Mouse (Mus musculus): ENCODE data around the gene Invs. TPM values are rescaled to one million over a fixed set of nuclear protein-coding genes. Genes with fewer than 3 reads are reported as not detected.

Invs gene
- polyA plus RNA-seq (2012; rRNA removed), result 3.7 and 4.7 TPM in 2 replicates

DNA sequence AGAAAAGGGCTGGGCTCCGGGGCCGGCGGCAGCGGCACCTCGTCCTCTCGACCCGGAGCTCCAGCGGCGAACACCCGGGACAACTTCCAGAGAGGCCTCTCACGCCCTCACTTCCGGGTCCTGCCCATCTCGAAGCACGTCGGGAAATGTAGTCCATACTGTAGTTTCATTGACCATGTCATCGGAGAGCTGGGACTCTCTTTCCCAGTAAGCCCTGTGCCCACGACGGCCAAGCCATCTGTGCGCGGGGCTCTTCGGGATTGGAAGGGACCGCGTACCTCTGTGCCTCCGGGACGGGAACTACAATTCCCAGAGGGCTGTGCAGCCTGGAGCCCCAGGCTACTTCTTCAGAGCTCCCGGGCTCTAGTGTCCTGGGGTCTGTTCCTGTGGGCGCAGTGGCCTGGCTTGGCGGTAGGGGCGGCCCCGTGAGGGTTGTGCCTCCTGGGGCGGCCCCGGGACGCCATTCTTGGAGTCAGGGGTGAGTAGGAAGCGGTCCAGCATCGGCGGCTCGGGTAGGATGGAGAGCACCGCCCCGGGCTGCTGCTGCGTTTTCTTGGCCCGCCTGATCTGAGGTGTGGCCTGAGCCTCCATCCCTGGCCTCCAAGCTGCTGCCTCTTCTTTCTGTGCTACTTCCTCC is at the start of gene Invs, which contains the start of gene Erp44:
TSS of gene Invs (plus strand) at position 263 of the 637 bp plus-strand sequence.
TSS of gene Erp44 (minus strand) at position 61 of the 637 bp plus-strand sequence.
- WGBS, result under 1% methylated on average over 41 of the region's 41 CpGs
- peak; percentile 92 for DNase-seq
- Histone ChIP-seq H3K4me3 (replicated peaks; ENCODE audit: extremely low read depth, low read depth, low read length) (peak within 1 kb of the TSS; percentile 91), H3K4me1 (ENCODE audit: control insufficient read depth, insufficient read depth, low read length) (peaks cover 3% of the 10 kb centered on the region; the same call in 1 of the 2 replicates)
- TF ChIP-seq CTCF (IDR thresholded peaks at IDR 0.05; ENCODE audit: insufficient read depth, low read length) (no peak), POLR2A (IDR thresholded peaks at IDR 0.05; ENCODE audit: borderline replicate concordance, extremely low read depth, low read depth, low read length) (peak; percentile 56; the same call in 1 of the 2 replicates)

DNA sequence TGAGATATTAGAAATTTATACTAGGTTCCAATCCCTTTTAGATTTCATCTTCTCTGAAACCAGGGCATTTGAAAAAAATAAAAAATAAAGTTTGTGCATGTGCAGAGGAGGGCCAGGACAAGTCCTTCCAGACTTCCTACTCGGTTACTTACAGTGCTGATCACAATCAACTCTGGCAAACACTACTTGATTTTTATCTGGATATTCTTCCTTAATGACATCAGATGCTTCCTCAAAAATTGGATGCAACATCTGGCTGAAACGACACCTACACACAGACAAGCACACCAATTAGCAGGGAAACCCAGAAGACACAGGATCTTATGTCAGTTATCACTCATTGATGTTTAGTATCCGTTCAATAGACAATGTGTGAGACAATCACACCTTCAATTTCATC is 42.8 kb upstream of the Invs start:
- Histone ChIP-seq H3K4me1 (ENCODE audit: control insufficient read depth, insufficient read depth, low read length) (peaks cover 4% of the 10 kb centered on the region), H3K4me3 (replicated peaks; ENCODE audit: extremely low read depth, low read depth, low read length) (no peak overlapping the region)
- 49% methylated on average over 3 of the region's 3 CpGs for WGBS
- DNase-seq, result no peak
- TF ChIP-seq POLR2A (IDR thresholded peaks at IDR 0.05; ENCODE audit: borderline replicate concordance, extremely low read depth, low read depth, low read length), result no peak
- TF ChIP-seq CTCF (IDR thresholded peaks at IDR 0.05; ENCODE audit: insufficient read depth, low read length), result no peak

DNA sequence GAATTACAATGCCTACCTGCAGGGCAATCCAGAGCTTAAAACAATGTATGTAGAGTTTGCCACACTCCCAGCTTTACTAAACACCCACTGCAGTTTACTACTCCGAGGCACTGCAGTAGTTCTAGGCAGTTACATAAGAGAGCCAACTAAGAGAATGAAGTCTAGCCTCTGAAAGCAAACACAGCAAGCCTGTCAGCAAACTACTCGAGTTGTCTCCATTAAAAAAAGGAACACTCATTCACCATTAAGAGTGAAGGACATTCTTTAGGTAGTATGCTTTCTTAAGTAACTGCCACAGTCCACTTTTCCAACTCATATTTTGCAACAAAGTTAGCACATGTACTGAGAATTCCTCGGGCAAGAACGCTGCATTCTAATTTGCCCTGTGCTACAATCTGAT is 40.5 kb upstream of the Invs start:
- H3K4me3 ChIP-seq (replicated peaks; ENCODE audit: extremely low read depth, low read depth, low read length), result no peak overlapping the region
- H3K4me1 ChIP-seq (ENCODE audit: control insufficient read depth, insufficient read depth, low read length), result peaks cover 4% of the 10 kb centered on the region
- TF ChIP-seq POLR2A (IDR thresholded peaks at IDR 0.05; ENCODE audit: borderline replicate concordance, extremely low read depth, low read depth, low read length) (no peak), CTCF (IDR thresholded peaks at IDR 0.05; ENCODE audit: insufficient read depth, low read length) (no peak)
- DNase-seq, result no peak
- 70% methylated on average over 4 of the region's 4 CpGs for WGBS

DNA sequence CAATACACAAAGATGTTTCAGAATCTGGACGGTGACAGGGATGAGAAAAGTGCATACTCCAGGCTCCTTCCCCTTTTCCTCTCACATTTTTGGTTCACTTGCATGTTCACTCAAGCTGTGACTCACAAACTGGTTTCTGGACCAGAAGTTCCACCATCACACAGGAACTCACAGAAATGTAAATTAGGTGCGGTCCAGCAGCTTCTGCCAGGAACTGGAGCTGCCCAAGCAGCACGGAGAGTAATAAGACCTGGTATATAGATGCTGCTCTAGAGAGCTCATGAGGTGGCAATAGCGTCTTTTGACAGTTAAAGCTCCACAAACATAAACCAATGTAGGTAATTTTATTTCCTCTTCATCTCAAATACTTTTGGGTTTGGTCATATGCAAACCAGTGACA is 37.1 kb upstream of the Invs start:
- DNase-seq, result no peak
- 89% methylated on average over 4 of the region's 4 CpGs for WGBS

DNA sequence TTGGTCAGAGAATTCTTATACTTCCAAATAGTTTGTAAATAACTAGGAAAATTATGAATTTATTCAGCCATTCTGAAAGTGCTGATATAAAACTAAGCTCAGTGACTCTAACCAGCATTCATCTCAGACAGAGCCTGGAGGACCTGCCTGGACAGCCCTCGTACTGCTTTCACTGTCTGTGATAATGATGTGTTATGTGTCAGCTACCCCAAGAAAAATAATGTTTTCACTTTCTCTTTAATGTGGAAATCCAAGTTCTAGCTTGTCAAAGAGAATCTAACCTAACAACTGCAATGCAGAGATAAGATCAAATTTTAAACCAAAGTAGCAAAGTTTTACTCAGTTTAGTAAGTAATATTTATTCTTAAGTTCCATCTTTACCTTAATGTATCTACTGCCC is 35.8 kb upstream of the Invs start:
- Histone ChIP-seq H3K4me1 (ENCODE audit: control insufficient read depth, insufficient read depth, low read length) (peaks cover 2% of the 10 kb centered on the region), H3K4me3 (replicated peaks; ENCODE audit: extremely low read depth, low read depth, low read length) (no peak overlapping the region)
- 56% methylated on average over 1 of the region's 1 CpGs for WGBS
- DNase-seq, result no peak
- TF ChIP-seq POLR2A (IDR thresholded peaks at IDR 0.05; ENCODE audit: borderline replicate concordance, extremely low read depth, low read depth, low read length), result no peak
- TF ChIP-seq CTCF (IDR thresholded peaks at IDR 0.05; ENCODE audit: insufficient read depth, low read length), result no peak

More for the DNA sequence above, 37.1 kb upstream of the Invs start:
- Histone ChIP-seq H3K4me1 (ENCODE audit: control insufficient read depth, insufficient read depth, low read length) (peaks cover 2% of the 10 kb centered on the region), H3K4me3 (replicated peaks; ENCODE audit: extremely low read depth, low read depth, low read length) (no peak overlapping the region)
- TF ChIP-seq CTCF (IDR thresholded peaks at IDR 0.05; ENCODE audit: insufficient read depth, low read length) (no peak), POLR2A (IDR thresholded peaks at IDR 0.05; ENCODE audit: borderline replicate concordance, extremely low read depth, low read depth, low read length) (no peak)

DNA sequence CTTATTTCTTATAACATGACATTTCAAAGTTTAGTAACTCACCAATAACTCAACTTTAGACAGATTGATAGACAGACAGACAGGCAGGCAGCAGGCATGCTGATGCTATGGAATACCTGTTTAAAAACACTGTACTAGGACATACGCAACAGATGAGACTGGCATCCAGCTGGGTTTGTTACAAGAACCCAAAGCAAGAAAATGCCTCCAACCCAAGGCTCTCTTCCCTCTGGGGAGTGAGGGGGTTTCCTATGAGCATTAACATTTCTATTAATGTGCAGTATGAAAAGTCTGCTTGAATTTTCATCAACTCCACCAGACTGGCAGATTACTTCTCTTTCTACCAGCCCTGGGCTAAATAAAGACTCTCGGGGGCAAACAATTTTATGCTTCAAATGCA is 35.3 kb upstream of the Invs start:
- TF ChIP-seq CTCF (IDR thresholded peaks at IDR 0.05; ENCODE audit: insufficient read depth, low read length) (no peak), POLR2A (IDR thresholded peaks at IDR 0.05; ENCODE audit: borderline replicate concordance, extremely low read depth, low read depth, low read length) (no peak)
- H3K4me1 ChIP-seq (ENCODE audit: control insufficient read depth, insufficient read depth, low read length), result peaks cover 2% of the 10 kb centered on the region
- no peak for DNase-seq
- H3K4me3 ChIP-seq (replicated peaks; ENCODE audit: extremely low read depth, low read depth, low read length), result no peak overlapping the region
- WGBS, result 87% methylated on average over 2 of the region's 2 CpGs

DNA sequence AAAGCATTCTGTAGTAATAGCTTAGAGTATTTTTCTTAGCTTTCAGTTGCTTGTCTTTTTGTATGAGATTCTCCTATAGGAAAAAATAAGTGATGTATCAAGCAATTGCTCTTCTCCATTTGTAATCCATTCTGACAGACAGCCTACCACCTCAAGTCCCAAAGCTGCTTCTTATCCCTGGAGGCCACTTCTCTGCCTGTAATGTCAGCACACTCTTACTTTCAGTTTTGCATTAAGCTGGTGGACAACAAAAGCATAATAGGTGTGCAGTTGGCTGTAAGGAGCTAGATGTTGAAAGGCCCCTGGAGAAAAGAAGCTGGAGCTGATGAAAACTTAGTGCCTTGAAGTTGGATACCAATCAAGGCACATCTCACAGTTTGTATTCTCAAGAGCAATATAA is 26.3 kb upstream of the Invs start:
- peaks cover 4% of the 10 kb centered on the region; the same call in 1 of the 2 replicates for H3K4me1 ChIP-seq (ENCODE audit: control insufficient read depth, insufficient read depth, low read length)
- TF ChIP-seq CTCF (IDR thresholded peaks at IDR 0.05; ENCODE audit: insufficient read depth, low read length) (no peak), POLR2A (IDR thresholded peaks at IDR 0.05; ENCODE audit: borderline replicate concordance, extremely low read depth, low read depth, low read length) (no peak)
- no peak for DNase-seq
- no peak overlapping the region for H3K4me3 ChIP-seq (replicated peaks; ENCODE audit: extremely low read depth, low read depth, low read length)

DNA sequence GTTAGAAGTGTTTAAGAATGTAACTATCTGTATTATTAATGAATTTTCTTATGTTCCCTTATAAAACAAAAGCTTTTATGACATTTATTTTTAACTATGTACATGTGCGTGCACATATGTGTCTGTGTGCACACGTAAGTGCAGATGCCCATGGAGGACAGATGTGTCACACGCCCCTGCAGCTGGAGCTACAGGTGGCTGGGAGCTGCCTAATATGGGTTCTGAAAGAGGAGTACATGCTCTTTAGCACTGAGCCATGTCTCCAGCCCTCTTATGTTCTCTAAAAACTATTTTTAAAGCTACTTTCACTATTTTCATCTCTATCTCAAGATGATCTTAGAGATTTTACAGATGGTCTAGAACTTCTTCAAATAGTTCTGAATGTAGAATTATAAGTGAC is 21.5 kb upstream of the Invs start:
- Histone ChIP-seq H3K4me3 (replicated peaks; ENCODE audit: extremely low read depth, low read depth, low read length) (no peak overlapping the region), H3K4me1 (ENCODE audit: control insufficient read depth, insufficient read depth, low read length) (peaks cover 4% of the 10 kb centered on the region)
- no peak for DNase-seq
- TF ChIP-seq CTCF (IDR thresholded peaks at IDR 0.05; ENCODE audit: insufficient read depth, low read length) (no peak), POLR2A (IDR thresholded peaks at IDR 0.05; ENCODE audit: borderline replicate concordance, extremely low read depth, low read depth, low read length) (no peak)
- WGBS, result 92% methylated on average over 3 of the region's 3 CpGs

DNA sequence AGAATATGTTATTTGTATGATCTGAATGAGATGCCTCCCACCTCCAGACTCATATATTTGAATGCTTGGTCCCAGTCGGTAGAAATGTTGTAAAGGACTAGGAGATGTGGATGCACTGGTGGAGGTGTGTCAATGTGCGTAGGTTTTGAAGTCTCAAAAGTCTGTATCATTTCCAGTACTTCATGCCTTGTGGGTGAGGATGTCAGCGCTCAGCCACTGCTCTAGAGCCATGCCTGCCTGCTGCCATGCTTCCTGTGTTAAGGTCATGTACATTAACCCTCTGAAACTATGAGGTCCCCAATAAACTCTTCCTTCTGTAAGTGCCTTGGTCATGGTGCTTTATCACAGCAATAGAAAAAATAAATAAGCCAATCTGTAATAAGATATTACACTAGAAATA is 11.9 kb upstream of the Invs start:
- Histone ChIP-seq H3K4me1 (ENCODE audit: control insufficient read depth, insufficient read depth, low read length) (peaks cover 5% of the 10 kb centered on the region), H3K4me3 (replicated peaks; ENCODE audit: extremely low read depth, low read depth, low read length) (no peak overlapping the region)
- WGBS, result 75% methylated on average over 3 of the region's 3 CpGs
- DNase-seq, result no peak
- TF ChIP-seq POLR2A (IDR thresholded peaks at IDR 0.05; ENCODE audit: borderline replicate concordance, extremely low read depth, low read depth, low read length) (no peak), CTCF (IDR thresholded peaks at IDR 0.05; ENCODE audit: insufficient read depth, low read length) (no peak)

DNA sequence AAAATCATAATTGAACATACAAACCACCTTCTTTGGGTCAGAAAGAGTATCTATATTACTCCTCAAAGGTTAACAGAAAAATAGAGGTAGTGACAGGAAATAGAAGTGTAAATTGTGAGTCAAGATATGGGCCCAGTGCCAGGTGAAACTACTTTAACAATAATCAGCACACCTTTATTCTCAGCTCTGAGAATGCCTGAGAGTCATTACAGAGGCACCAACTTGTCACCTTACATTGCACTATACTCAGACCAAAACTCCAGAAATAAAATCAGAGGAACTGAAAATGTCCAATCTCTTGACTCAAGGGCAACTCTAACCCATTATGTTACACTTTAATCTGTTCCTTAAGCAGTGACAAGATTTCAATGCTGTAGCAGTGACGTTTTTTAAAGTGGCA is 11.4 kb upstream of the Invs start:
- DNase-seq, result no peak
- peaks cover 5% of the 10 kb centered on the region for H3K4me1 ChIP-seq (ENCODE audit: control insufficient read depth, insufficient read depth, low read length)
- WGBS, result 70% methylated on average over 1 of the region's 1 CpGs
- TF ChIP-seq CTCF (IDR thresholded peaks at IDR 0.05; ENCODE audit: insufficient read depth, low read length) (no peak), POLR2A (IDR thresholded peaks at IDR 0.05; ENCODE audit: borderline replicate concordance, extremely low read depth, low read depth, low read length) (no peak)
- no peak overlapping the region for H3K4me3 ChIP-seq (replicated peaks; ENCODE audit: extremely low read depth, low read depth, low read length)
